Mouse (Mus musculus): ENCODE measurements around the gene Tmem140.

DNA sequence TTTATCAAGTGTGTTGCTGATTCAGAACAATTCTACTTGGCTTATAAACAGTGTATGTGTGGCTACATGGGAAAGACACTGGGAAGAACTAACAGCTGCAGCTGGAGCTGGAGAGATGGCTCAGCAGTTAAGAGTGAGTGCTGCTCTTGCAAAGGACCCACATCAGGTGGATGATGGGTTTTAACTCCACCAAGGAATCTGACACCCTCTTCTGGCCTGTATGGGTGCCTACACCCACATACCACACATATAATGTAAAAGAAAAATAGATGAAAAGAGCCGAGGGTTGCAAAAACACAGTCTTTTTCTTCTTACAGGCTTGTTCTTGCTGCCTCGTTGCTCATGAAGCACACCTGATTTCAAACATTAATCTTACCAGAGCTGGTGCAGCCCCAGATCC lies 43.2 kb downstream of the Tmem140 start:
- TF ChIP-seq TCF12 (IDR thresholded peaks at IDR 0.05; ENCODE audit: insufficient read depth, poor library complexity, severe bottlenecking), result no peak
- no peak for TF ChIP-seq POLR2AphosphoS2 (IDR thresholded peaks at IDR 0.05; ENCODE audit: insufficient read length, low read depth)
- no peak for TF ChIP-seq POLR2A (IDR thresholded peaks at IDR 0.05; ENCODE audit: insufficient read length, low read depth)
- TF ChIP-seq MYOG (IDR thresholded peaks at IDR 0.05; ENCODE audit: control insufficient read depth in 1 of 3, insufficient read depth in 1 of 3, insufficient read length in 2 of 3, low read depth in 2 of 3), result no peak
- no peak for TF ChIP-seq CEBPB (IDR thresholded peaks at IDR 0.05; ENCODE audit: insufficient read depth, poor library complexity, severe bottlenecking)
- no peak for TF ChIP-seq MAX (IDR thresholded peaks at IDR 0.05; ENCODE audit: low read depth)
- TF ChIP-seq MYOD1 (IDR thresholded peaks at IDR 0.05; ENCODE audit: control insufficient read depth in 1 of 3, insufficient read length in 2 of 3, low read depth in 2 of 3), result peak in 1 of 3 experiments; percentile 7
